25 mouse cellular contexts compared by ENCODE assay signal in genomic region chr9:14062706-14063105, GRCm38 (mm10).
"Had no signal": no experiment of that assay in that cellular context is flagged by ENCODE, and none has a peak within 500 bp of the region (broad histone marks: within the 10 kb centered on the region; RNA-seq: fewer than 3 reads in every experiment).

No protein-coding gene starts in this region.

- H3K27me3 ChIP-seq: heart, embryonic 12.5 days; heart, embryonic 13.5 days; heart, embryonic 15.5 days; hindbrain, embryonic 12.5 days; hindbrain, embryonic 13.5 days; hindbrain, embryonic 15.5 days; intestine, embryonic 15.5 days; kidney, embryonic 15.5 days had no signal

- H3K9me3 ChIP-seq: heart, embryonic 15.5 days; hindbrain, embryonic 15.5 days; intestine, embryonic 15.5 days had no signal

- ATAC-seq: hindbrain, embryonic 16.5 days; hindbrain, postnatal 0 days; inflammation-experienced regulatory T-cells, adult 6 months; intestine, embryonic 15.5 days; intestine, embryonic 16.5 days had no signal

- DNase-seq: heart, postnatal 10 days; heart, postnatal 14 days; heart, postnatal 36 days; heart, postnatal 4 days; kidney, adult 18-20 months; kidney, postnatal 4 days; layer of hippocampus, adult 9-11 months; layer of hippocampus, postnatal 36 days had no signal

- H3K4me3 ChIP-seq: heart, embryonic 12.5 days; heart, embryonic 13.5 days; heart, embryonic 15.5 days; hindbrain, embryonic 10.5 days; hindbrain, embryonic 12.5 days; hindbrain, embryonic 13.5 days; hindbrain, embryonic 15.5 days; intestine, embryonic 15.5 days; kidney, embryonic 15.5 days; layer of hippocampus, adult 2 months; left cerebral cortex, adult 2 months had no signal

- H3K27ac ChIP-seq: heart, embryonic 13.5 days; heart, embryonic 15.5 days; hindbrain, embryonic 10.5 days; hindbrain, embryonic 12.5 days; hindbrain, embryonic 13.5 days; hindbrain, embryonic 14.5 days; hindbrain, embryonic 15.5 days; hindbrain, postnatal 0 days; intestine, embryonic 15.5 days; kidney, embryonic 15.5 days; kidney, postnatal 0 days; layer of hippocampus, adult 2 months; left cerebral cortex, adult 2 months had no signal

- H3K4me2 ChIP-seq: heart, embryonic 12.5 days; heart, embryonic 13.5 days; heart, embryonic 15.5 days; hindbrain, embryonic 12.5 days; hindbrain, embryonic 13.5 days; hindbrain, embryonic 14.5 days; hindbrain, embryonic 15.5 days; intestine, embryonic 15.5 days; kidney, embryonic 15.5 days had no signal

- H3K36me3 ChIP-seq: heart, embryonic 12.5 days; heart, embryonic 13.5 days; heart, embryonic 15.5 days; hindbrain, embryonic 10.5 days; hindbrain, embryonic 12.5 days; hindbrain, embryonic 13.5 days; hindbrain, embryonic 15.5 days; intestine, embryonic 15.5 days; kidney, embryonic 15.5 days had no signal

- H3K9ac ChIP-seq: heart, embryonic 12.5 days; heart, embryonic 13.5 days; heart, embryonic 15.5 days; hindbrain, embryonic 12.5 days; hindbrain, embryonic 13.5 days; hindbrain, embryonic 14.5 days; hindbrain, embryonic 15.5 days; intestine, embryonic 15.5 days; kidney, embryonic 15.5 days had no signal
